Mouse (Mus musculus) cerebellum, adult 2 months (tissue): Measurements from ENCODE around the gene Ahdc1. TPM values are rescaled to one million over a fixed set of nuclear protein-coding genes. Genes with fewer than 3 reads are reported as not detected.
"Not testable (repeated sequence)": the region's sequence is repeated elsewhere in the genome, so short reads cannot be mapped to it uniquely, and the experiment has no call there.

Experiments
- DNase-seq, 2 experiments: peaks; one replicate each; pipeline ENCODE4 v3.0.0; 2021
- H3K27ac ChIP-seq: fragments of 200-500 bp; 2 replicates; pipeline ENCODE4 v1.5.1; 2012; ENCODE audit warnings: low read length, control low read depth, inconsistent platforms; ENCODE audit not compliant: insufficient read depth
- H3K27me3 ChIP-seq: fragments of 200-500 bp; 2 replicates; pipeline ENCODE4 v1.6.1; 2012; ENCODE audit warnings: inconsistent platforms, mild to moderate bottlenecking, low read length, moderate library complexity; ENCODE audit not compliant: control insufficient read depth, insufficient read depth
- H3K4me1 ChIP-seq: fragments of 200-500 bp; 2 replicates; pipeline ENCODE4 v1.6.1; 2011; ENCODE audit warnings: low read length; ENCODE audit not compliant: control insufficient read depth, insufficient read depth
- H3K4me3 ChIP-seq: fragments of 200-500 bp; replicated peaks from 2 replicates; pipeline ENCODE3; 2011; ENCODE audit warnings: mild to moderate bottlenecking, low read depth, low read length, control low read depth; ENCODE audit not compliant: insufficient read depth
- CTCF ChIP-seq: fragments of 200-500 bp; IDR thresholded peaks from 2 replicates; pipeline ENCODE4 v1.5.1; 2011; ENCODE audit warnings: low read depth, mild to moderate bottlenecking, control low read depth, low read length, moderate library complexity, borderline replicate concordance; ENCODE audit not compliant: insufficient read depth
- POLR2A ChIP-seq: fragments of 200-500 bp; IDR thresholded peaks from 2 replicates; pipeline ENCODE4 v1.6.1; 2011; ENCODE audit warnings: low read length, control low read depth, borderline replicate concordance; ENCODE audit not compliant: insufficient read depth
- WGBS: fragments of 180-500 bp; shearing (Covaris S2); methylation state at CpG from one replicate; pipeline ENCODE4 v1.1.7; 2018; 5-methylcytosine and 5-hydroxymethylcytosine counted together
- polyA plus RNA-seq: library from polyadenylated mRNA; depleted of rRNA; stranded (reverse); fragments of >200 nt; gene quantifications from 2 replicates; pipeline ENCODE4 v1.2.3, GENCODE M21; 2012

Gene Ahdc1
- polyA plus RNA-seq, 1 experiment = 30.8 TPM

GRCm38 (mm10) chr4:133093056-133093455 is 82.0 kb downstream of the Ahdc1 start:
- no peak for TF ChIP-seq CTCF
- TF ChIP-seq POLR2A = no peak
- WGBS = 74% methylated on average over 6 of the region's 6 CpGs
- H3K27me3 ChIP-seq = no peaks in the 10 kb centered on the region
- no peak for DNase-seq
- peaks cover 58% of the 10 kb centered on the region for H3K4me1 ChIP-seq
- H3K4me3 ChIP-seq = no peak overlapping the region
- H3K27ac ChIP-seq = no peak overlapping the region

DNA sequence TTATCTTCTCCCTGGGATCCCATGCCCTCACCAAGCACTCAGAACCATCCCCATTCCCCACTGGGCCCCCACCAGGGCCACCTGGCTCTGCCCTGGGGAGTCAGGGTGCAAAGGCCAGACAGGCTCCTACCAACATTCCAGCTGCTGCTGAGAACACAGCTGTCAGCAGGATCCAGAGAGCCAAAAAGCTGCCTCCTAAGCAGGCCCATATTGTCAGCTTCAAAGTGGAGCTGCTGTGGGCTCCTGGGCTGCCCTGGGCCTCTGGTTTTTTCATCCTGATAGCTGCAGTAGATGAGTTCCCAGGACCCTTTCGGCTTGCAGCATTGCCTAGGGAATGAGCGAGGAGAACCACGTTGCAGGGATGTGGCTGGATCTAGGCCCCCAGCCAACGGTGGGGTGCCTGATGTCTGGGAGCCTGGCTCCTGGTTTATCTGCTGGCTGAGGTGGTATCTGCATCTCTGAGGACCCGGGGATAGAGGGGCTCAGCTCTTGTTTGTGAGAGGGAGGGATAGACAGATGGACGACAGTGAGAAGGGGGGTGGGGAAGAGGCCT is 82.5 kb downstream of the Ahdc1 start:
- 21% methylated on average over 6 of the region's 6 CpGs for WGBS
- TF ChIP-seq CTCF (no peak), POLR2A (no peak)
- peak in 1 of 2 experiments; percentile 20 for DNase-seq

DNA sequence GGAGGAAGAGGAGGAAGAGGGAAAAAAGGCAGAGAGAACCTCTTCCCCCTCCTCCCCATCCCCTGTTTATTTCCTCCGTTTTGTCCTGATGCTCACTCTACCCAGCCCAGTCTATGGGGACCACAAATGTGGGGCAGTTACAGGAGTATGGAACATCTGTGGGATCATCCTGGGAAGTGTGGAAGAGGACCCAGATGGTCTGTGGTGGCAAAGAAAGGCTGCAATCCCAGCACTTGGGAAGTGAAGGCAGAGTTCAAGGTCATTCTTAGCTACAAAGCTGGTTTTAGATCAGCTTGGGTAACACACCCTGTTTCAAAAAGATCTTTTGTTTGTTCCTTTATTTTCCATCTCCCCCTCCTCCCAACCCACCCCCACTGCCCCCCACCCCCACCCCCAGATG is 83.2 kb downstream of the Ahdc1 start:
- no peak for DNase-seq
- Histone ChIP-seq H3K27ac (0 out of 2 replicates have a peak overlapping the region, but pooled peaks have one; percentile 28), H3K27me3 (no peaks in the 10 kb centered on the region), H3K4me3 (no peak overlapping the region), H3K4me1 (peaks cover 56% of the 10 kb centered on the region)
- 62% methylated on average over 1 of the region's 1 CpGs for WGBS
- TF ChIP-seq POLR2A = no peak
- no peak for TF ChIP-seq CTCF

More for the DNA sequence above, 82.5 kb downstream of the Ahdc1 start:
- no peak overlapping the region for H3K27ac ChIP-seq
- no peak overlapping the region for H3K4me3 ChIP-seq
- H3K27me3 ChIP-seq = no peaks in the 10 kb centered on the region
- peaks cover 56% of the 10 kb centered on the region for H3K4me1 ChIP-seq

DNA sequence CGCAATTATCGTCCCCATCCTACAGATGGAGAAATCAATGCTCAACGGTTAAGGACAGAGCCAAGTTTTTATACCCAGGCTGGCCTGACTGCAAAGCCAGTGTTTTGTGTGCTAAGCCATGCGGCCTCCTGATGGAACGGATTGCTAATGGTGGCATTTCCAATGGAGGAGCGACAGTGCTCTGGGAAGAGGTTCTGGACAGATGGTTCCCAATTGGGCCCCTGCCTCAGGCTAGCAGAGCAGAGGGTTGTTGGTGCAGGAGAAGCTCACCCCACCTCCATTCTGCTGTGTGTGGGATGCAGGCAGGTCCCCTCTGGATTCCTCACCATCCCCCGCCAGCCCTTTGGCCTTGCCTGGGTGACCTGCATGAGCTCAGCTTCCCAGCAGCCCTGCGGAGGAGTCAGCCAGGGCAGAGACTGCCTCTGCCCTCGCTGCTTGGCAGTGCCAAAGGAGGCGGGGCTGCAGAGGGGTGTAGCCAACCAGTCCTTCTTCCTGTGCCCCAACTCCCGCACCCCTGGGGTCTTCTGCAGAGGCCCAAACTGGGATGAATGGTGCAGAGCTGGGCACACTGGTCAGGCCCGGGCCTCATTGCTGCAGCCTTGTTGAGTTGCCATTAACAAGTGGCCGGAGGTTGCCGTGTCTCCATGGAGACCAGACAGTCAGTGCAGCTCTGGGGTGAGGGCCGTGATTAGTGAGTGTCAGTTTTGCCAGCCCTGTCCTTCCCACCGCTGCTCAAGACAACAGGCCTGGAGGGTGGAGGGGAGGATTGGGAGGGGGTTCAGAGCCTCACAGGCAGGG is 84.1 kb downstream of the Ahdc1 start:
- TF ChIP-seq POLR2A (peak; percentile 32; the same call in 1 of the 2 replicates), CTCF (no peak)
- peak; percentile 79 to 85 for DNase-seq
- Histone ChIP-seq H3K4me1 (peaks cover 53% of the 10 kb centered on the region), H3K4me3 (peak overlapping the region; percentile 5), H3K27me3 (no peaks in the 10 kb centered on the region), H3K27ac (peak overlapping the region; percentile 69)
- 7% methylated on average over 16 of the region's 16 CpGs for WGBS

- Histone ChIP-seq H3K4me3 (peak overlapping the region; percentile 33), H3K27ac (peak overlapping the region; percentile 69), H3K4me1 (peaks cover 47% of the 10 kb centered on the region)
- peak; percentile 57 for DNase-seq
- 7% methylated on average over 3 of the region's 3 CpGs for WGBS
- not testable (repeated sequence) for H3K27me3 ChIP-seq
These were observed 84.6 kb downstream of the Ahdc1 start for GRCm38 (mm10) chr4:133095734-133096065.

DNA sequence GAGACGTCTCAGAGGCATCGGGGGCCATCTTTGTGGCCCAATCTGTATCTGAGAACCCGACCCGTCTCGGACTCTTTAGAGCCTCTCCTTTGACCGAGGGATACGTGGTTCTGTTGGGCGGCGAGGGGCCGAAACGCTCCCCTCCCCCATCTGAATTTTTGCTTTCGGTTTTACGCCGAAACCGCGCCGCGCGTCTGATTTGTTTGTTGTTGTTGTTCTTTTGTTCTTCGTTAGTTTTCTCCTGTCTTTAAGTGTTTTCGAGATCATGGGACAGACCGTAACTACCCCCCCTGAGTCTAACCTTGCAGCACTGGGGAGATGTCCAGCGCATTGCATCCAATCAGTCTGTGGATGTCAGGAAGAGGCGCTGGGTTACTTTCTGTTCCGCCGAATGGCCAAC is 85.6 kb downstream of the Ahdc1 start:
- peak overlapping the region; percentile 62; the same call in 1 of the 2 replicates for H3K27ac ChIP-seq
- WGBS = 0% methylated on average over 15 of the region's 26 CpGs
- DNase-seq = peak in 1 of 2 experiments; percentile 38
- peak overlapping the region; percentile 67 for H3K4me3 ChIP-seq
- not testable (repeated sequence) for H3K27me3 ChIP-seq
- peaks cover 37% of the 10 kb centered on the region for H3K4me1 ChIP-seq

GRCm38 (mm10) chr4:133101751-133102150 is 90.7 kb downstream of the Ahdc1 start:
- TF ChIP-seq CTCF (no peak), POLR2A (peak; percentile 40; the same call in 1 of the 2 replicates)
- Histone ChIP-seq H3K27ac (peak overlapping the region; percentile 93), H3K4me1 (peaks cover 13% of the 10 kb centered on the region; the same call in 1 of the 2 replicates), H3K4me3 (peak overlapping the region; percentile 96), H3K27me3 (no peaks in the 10 kb centered on the region)
- WGBS = 12% methylated on average over 9 of the region's 9 CpGs
- DNase-seq = peak in 1 of 2 experiments; percentile 41

GRCm38 (mm10) chr4:133103525-133104193 is 92.6 kb downstream of the Ahdc1 start:
- Histone ChIP-seq H3K27me3 (no peaks in the 10 kb centered on the region), H3K4me3 (peak overlapping the region; percentile 54), H3K4me1 (peaks cover 27% of the 10 kb centered on the region), H3K27ac (peak overlapping the region; percentile 16; the same call in 1 of the 2 replicates)
- TF ChIP-seq CTCF (no peak), POLR2A (0 out of 2 replicates have a peak, but pooled peaks have one; percentile 40)
- peak; percentile 59 to 71 for DNase-seq
- WGBS = 6% methylated on average over 16 of the region's 16 CpGs
